Mouse (Mus musculus): ENCODE results near the gene Tomm40.
"Not testable (repeated sequence)": the region's sequence is repeated elsewhere in the genome, so short reads cannot be mapped to it uniquely, and the experiment has no call there.

Tomm40 gene

GRCm38 (mm10) chr7:19688101-19688500 lies 27.1 kb downstream of the Tomm40 start:
- DNase-seq (ENCODE audit: low spot score in 2 of 2), result no peak

- not testable (repeated sequence) for DNase-seq (ENCODE audit: low spot score in 2 of 2)
These were observed 28.2 kb downstream of the Tomm40 start for GRCm38 (mm10) chr7:19686927-19687583.

DNA sequence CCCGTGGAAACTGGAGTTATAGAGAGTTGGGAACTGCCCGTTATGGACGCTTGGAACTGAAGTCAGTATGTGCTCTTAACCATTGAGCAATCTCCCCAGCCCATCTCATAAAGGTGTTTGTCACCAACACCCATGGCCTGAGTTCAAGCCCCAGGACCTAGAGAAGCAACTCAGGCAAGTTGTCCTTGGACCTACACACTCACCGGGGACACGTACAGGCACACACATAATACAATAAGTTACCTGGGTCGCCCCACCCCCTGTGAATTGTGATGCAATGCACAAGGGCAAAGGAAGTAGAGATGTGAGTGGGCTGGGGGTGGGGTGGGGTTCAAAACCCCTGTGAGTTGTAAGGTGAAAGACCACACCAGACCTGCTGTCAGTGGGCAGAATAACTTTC lies 28.7 kb downstream of the Tomm40 start:
- no peak for DNase-seq (ENCODE audit: low spot score in 2 of 2)

DNA sequence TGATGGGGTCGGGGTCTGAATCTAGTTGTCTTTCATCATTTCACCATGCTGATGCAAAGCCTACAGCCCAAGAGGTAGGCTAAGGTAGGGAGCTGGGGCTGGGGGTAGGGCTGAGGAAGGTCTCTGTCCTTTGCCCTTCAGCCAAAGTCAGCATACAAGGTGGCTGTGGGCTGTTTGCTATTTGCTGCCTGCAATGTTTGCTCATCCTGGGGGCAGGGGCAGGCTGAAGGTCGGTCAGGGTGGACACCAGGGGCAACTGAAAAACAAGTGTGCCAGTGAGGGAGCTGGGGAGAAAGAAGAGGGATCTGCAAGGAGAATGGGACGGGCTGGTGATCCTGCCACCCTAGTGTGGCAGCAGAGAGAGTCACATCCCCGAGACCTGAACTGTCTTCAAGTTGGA lies 29.9 kb downstream of the Tomm40 start:
- no peak for DNase-seq (ENCODE audit: low spot score in 2 of 2)

GRCm38 (mm10) chr7:19683771-19684201 lies 31.5 kb downstream of the Tomm40 start:
- DNase-seq (ENCODE audit: low spot score in 2 of 2), result no peak

DNA sequence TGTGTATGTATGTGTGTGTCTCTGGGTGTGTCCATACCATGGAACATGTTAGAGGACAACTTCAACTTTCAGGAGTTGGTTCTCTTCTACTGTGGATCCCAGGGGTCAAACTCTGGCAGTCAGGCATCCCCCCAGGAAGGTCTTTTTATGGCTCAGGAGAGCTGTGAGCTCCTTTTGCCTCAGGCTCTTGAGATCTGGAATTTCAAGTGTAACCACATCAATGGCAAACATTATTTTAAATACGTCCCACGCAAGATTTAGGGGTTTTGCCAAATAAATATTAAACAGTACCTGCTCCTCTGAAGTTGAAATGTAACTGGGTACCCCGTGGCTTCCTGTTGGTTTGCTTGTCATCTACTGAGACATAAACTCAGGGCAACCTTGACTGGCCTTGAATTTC lies 32.3 kb downstream of the Tomm40 start:
- DNase-seq (ENCODE audit: low spot score in 2 of 2), result no peak

GRCm38 (mm10) chr7:19681202-19681694 lies 34.0 kb downstream of the Tomm40 start, which contains the start of the genes Gm44805 and Apoc4:
Gene Gm44805 (minus strand): TSS chr7:19681423.
Gene Apoc4 (minus strand): TSS chr7:19681479.
- DNase-seq (ENCODE audit: low spot score in 2 of 2), result no peak

- DNase-seq (ENCODE audit: low spot score in 2 of 2), result no peak
These were observed 34.5 kb downstream of the Tomm40 start for GRCm38 (mm10) chr7:19680702-19681101.

- no peak for DNase-seq (ENCODE audit: low spot score in 2 of 2)
These were observed 36.3 kb downstream of the Tomm40 start for GRCm38 (mm10) chr7:19678901-19679300.

- DNase-seq (ENCODE audit: low spot score in 2 of 2), result no peak
These were observed 37.4 kb downstream of the Tomm40 start, which contains the start of gene Apoc2 for GRCm38 (mm10) chr7:19677872-19678271. Gene Apoc2 (minus strand): TSS chr7:19677941.

DNA sequence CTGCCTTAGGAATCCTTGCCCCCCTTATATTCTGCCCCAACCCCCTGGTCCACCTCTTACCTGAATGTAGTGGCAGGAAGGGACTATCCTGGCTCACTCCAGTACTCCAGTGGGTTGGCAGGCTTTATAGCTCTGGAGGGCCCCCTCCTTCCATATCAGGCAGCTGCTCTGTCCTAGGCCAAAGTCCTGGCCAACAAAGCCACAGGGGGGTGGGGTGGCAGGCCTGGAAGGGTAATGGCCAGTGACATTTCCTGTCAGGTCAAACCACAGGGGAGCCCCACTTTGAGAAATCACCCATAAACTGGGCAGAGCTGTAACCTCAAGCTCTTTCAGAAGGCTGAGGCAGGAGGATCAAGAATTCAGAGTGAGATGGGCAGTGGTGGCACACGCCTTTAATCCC lies 38.6 kb downstream of the Tomm40 start:
- no peak for DNase-seq (ENCODE audit: low spot score in 2 of 2)

GRCm38 (mm10) chr7:19675824-19676223 lies 39.4 kb downstream of the Tomm40 start:
- DNase-seq (ENCODE audit: low spot score in 2 of 2), result no peak

DNA sequence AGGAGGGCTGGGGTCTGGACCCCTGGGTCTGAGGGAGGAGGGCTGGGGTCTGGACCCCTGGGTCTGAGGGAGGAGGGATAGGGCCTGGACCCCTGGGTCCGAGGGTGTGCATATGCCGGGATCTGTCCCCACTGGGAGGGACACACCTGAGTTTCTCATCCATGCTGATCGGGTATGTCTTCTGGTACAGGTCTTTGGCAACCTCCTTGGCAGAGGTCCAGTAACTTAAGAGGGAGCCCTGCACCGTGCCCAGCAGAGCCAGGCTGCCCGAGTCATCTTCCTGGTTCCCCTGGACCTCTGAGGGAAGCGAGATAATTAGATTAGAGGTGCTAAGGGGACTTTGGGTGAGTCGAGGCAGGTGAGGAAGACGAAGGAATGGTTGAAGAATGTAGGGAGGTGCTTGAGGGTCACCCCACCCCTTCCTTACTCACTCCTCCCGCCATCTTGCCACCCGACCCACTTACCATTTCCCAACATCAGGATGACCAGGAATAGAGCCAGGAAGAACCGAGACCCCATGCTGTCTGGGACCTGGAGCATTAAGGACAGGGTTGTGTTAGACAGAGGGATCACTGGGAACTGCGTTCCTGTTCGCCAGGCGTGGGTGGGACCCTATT lies 42.0 kb downstream of the Tomm40 start:
- DNase-seq (ENCODE audit: low spot score in 2 of 2), result no peak

DNA sequence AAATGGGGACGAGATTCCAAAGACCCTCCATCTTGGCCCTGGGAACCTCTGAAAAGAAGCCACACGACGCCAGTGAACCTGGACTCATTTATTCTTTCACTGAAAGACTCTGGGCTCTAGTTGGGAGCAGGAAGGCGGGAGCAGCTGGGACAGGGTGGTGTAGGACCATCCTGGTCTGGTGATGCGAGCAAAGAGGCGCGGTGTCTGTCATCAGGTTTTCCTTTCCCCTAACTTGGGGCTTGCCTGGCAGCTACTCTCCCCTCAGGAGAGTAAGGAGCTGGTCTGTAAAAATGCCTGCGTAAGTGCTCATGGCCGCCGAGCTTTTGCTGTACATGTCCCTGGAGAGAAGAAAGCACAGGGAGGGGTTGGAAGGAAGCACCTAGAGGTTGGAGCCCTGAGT lies 43.7 kb downstream of the Tomm40 start:
- DNase-seq (ENCODE audit: low spot score in 2 of 2), result no peak

GRCm38 (mm10) chr7:19668947-19669721 lies 46.1 kb downstream of the Tomm40 start:
- peak; percentile 84 to 97 for DNase-seq (ENCODE audit: low spot score in 2 of 2)

- DNase-seq (ENCODE audit: low spot score in 2 of 2), result no peak
These were observed 47.8 kb downstream of the Tomm40 start for GRCm38 (mm10) chr7:19667434-19667833.

DNA sequence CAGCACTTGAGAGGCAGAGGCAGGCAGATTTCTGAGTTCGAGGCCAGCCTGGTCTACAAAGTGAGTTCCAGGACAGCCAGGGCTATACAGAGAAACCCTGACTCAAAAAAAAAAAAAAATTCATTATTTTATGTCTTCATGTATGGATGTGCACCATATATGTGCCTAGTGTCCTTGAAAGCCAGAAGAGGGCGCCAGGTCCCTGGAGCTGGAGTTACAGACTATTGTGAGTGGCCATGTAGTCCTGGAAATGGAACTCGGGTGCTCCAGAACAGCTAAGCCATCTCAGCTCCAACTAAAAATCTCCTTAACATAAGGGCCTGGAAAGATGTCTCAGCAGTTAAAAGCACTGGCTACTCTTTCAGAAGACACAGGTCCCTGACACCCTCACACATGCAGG lies 48.5 kb downstream of the Tomm40 start:
- DNase-seq (ENCODE audit: low spot score in 2 of 2), result no peak

DNA sequence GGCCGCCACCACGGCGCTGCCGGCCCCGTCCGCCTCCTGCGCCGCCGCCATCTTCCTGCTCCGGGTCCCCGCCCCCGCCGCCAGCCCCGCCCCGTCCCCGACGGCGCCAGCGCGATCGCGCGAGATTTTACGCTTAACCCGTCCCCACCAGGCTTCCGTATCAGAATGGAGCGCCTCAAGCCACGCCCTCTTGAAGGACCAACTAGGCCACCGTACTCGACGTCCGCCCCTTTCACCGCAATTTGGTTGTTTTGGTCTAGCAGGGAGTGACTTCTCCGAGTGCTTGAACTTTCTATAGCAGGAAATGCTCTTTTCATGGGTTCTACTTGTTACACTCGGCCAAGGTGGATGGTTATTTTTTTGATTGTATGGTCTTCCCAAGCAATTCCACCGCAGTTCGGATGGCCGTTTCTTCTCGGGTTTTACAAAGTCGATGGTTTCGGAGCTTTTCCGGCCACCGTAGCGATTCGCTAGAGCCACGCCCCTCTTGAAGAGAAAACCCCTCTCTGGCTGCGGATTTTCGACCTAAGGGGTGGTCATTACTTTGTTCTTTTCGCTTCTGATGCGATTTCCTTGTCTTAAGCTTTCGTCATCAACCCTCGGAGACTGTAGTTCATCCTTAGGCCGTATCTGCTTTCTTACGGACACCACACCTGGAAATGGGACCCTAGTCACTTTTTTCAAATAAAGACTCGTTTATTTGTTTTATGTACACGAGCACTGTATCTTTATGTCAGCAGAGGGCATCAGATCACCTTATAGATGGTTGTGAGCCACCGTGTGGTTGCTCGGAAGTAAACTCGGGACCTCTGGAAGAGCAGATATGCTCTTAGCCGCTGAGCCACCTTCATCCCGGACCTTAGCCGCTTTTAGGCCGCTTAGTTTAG lies 50.0 kb downstream of the Tomm40 start, which contains the start of gene Clptm1:
TSS of gene Clptm1 (minus strand) at position 79 of the 887 bp plus-strand sequence.
- DNase-seq (ENCODE audit: low spot score in 2 of 2), result peak; percentile 92 to 98

- DNase-seq (ENCODE audit: low spot score in 2 of 2), result no peak
These were observed 50.7 kb downstream of the Tomm40 start for GRCm38 (mm10) chr7:19664455-19664954.

DNA sequence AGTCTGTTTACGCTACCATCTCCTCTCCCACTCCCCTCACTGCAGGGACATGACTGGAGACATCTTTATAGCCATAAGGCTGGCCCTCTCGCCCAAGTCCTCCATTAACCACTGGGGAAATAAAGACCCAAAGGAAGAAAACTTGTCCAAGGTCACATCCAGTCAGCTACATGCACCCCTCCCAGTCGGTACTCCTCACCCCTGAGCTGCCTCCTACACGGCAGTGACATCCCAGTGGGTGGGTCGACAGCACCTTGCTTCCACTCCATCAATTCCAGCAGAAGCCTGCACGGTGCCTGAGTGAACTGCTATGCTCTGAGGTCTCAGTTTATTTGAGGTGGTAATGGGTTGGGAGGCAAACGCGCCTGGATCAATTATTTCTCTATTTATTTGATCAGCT lies 51.3 kb downstream of the Tomm40 start:
- no peak for DNase-seq (ENCODE audit: low spot score in 2 of 2)

DNA sequence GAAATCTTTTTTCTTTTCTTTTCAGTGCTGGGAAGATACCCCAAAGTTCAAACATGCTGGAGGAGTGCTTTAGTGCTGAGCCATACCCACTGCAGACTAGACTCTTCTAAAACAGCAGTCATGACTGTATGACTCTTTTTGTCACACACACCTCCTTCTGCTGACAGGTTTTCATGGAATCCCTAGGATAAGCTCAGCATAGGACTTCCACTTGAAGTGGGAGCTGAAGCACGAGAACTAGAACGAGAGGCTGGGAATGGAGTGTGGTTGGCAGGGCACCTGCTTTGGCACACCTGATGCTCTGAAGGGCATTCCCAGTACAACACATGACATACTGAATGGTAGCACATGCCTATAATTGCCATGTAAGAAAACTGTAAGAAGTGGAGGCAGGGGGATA lies 62.6 kb downstream of the Tomm40 start:
- no peak for DNase-seq (ENCODE audit: low spot score in 2 of 2)

All from left cerebral cortex, adult 9 months (tissue).